Mouse (Mus musculus) MEL (cell line): ENCODE measurements around the gene Rspo1. TPM values are rescaled to one million over a fixed set of nuclear protein-coding genes. Genes with fewer than 3 reads are reported as not detected.

Source experiments
- DNase-seq: peaks from one replicate; pipeline ENCODE4 v3.0.0; 2011; ENCODE audit warnings: low read depth, low spot score
- H3K27ac ChIP-seq: 2 replicates; pipeline ENCODE4 v1.5.1; 2012; ENCODE audit warnings: low read depth, mild to moderate bottlenecking, control low read depth, low read length, moderate library complexity; ENCODE audit not compliant: control insufficient read depth
- H3K27me3 ChIP-seq, 2 experiments: fragments of 150-350 bp in 1 of 2; sonication (generic) in 1 of 2; 2 replicates each; pipeline ENCODE4 v1.6.1; 2012; ENCODE audit warnings: low read length in 2 of 2, mild to moderate bottlenecking in 2 of 2, improper control_type of control experiment in 1 of 2, moderate library complexity in 1 of 2; ENCODE audit not compliant: insufficient read depth in 2 of 2, control insufficient read depth in 1 of 2
- H3K36me3 ChIP-seq, 2 experiments: 2 replicates each; pipeline ENCODE4 v1.6.1; 2012 to 2014; ENCODE audit warnings: low read length in 2 of 2, improper control_type of control experiment in 1 of 2, inconsistent platforms in 1 of 2, mild to moderate bottlenecking in 1 of 2; ENCODE audit not compliant: insufficient read depth in 2 of 2, control insufficient read depth in 1 of 2
- H3K4me1 ChIP-seq, 2 experiments: fragments of 150-350 bp in 1 of 2; sonication (generic) in 1 of 2; 2 replicates each; pipeline ENCODE4 v1.6.1; 2012; ENCODE audit warnings: low read length in 2 of 2, improper control_type of control experiment in 1 of 2, mild to moderate bottlenecking in 1 of 2; ENCODE audit not compliant: insufficient read depth in 2 of 2, control insufficient read depth in 1 of 2
- H3K4me3 ChIP-seq, 2 experiments: fragments of 150-350 bp in 1 of 2; sonication (generic) in 1 of 2; 2 replicates each; pipeline ENCODE4 v1.5.1; 2012; ENCODE audit warnings: low read depth in 2 of 2, low read length in 2 of 2, mild to moderate bottlenecking in 2 of 2, moderate library complexity in 2 of 2, control low read depth in 1 of 2, improper control_type of control experiment in 1 of 2; ENCODE audit not compliant: control insufficient read depth in 1 of 2, insufficient read depth in 1 of 2
- H3K79me2 ChIP-seq: 2 replicates; pipeline ENCODE4 v1.6.1; 2012; ENCODE audit warnings: mild to moderate bottlenecking, low read length, moderate library complexity; ENCODE audit not compliant: control insufficient read depth, poor library complexity, insufficient read depth
- H3K9ac ChIP-seq: 2 replicates; pipeline ENCODE4 v1.6.1; 2012; ENCODE audit warnings: low read depth, mild to moderate bottlenecking, control low read depth, low read length, moderate library complexity; ENCODE audit not compliant: control insufficient read depth, poor library complexity, severe bottlenecking
- H3K9me3 ChIP-seq: fragments of 150-350 bp; sonication (generic); replicated peaks from 2 replicates; pipeline ENCODE4 v1.6.1; 2012; ENCODE audit warnings: mild to moderate bottlenecking, low read length, improper control_type of control experiment, moderate library complexity; ENCODE audit not compliant: insufficient read depth
- CHD2 ChIP-seq: IDR thresholded peaks from 2 replicates; pipeline ENCODE4 v1.6.1; 2011; ENCODE audit warnings: low read length, improper control_type of control experiment
- CTCF ChIP-seq, 3 experiments: IDR thresholded peaks in 2 of 3; conservative IDR thresholded peaks in 1 of 3; 2 replicates each; pipeline ENCODE4 v1.5.1; 2011 to 2012; ENCODE audit warnings: low read length in 3 of 3, low read depth in 2 of 3, mild to moderate bottlenecking in 2 of 3, improper control_type of control experiment in 1 of 3, inconsistent platforms in 1 of 3, mixed read lengths in 1 of 3, moderate library complexity in 1 of 3; ENCODE audit not compliant: control insufficient read depth in 1 of 3, insufficient read depth in 1 of 3, poor library complexity in 1 of 3, severe bottlenecking in 1 of 3
- E2F4 ChIP-seq: IDR thresholded peaks from 2 replicates; pipeline ENCODE4 v1.6.1; 2011; ENCODE audit warnings: low read depth, low read length, improper control_type of control experiment, borderline replicate concordance
- ELF1 ChIP-seq: IDR thresholded peaks from 2 replicates; pipeline ENCODE4 v1.6.1; 2014; ENCODE audit warnings: low read depth, mild to moderate bottlenecking, inconsistent platforms, low read length, improper control_type of control experiment, moderate library complexity
- EP300 ChIP-seq, 2 experiments: IDR thresholded peaks; 2 replicates each; pipeline ENCODE4 v1.6.1; 2011; ENCODE audit warnings: improper control_type of control experiment in 2 of 2, low read length in 2 of 2, low read depth in 1 of 2, mild to moderate bottlenecking in 1 of 2
- GABPA ChIP-seq: IDR thresholded peaks from 2 replicates; pipeline ENCODE4 v1.6.1; 2012; ENCODE audit warnings: low read depth, mild to moderate bottlenecking, inconsistent platforms, low read length, improper control_type of control experiment, moderate library complexity
- GATA1 ChIP-seq: IDR thresholded peaks from 2 replicates; pipeline ENCODE4 v1.6.1; 2011; ENCODE audit warnings: low read depth, low read length, improper control_type of control experiment
- HCFC1 ChIP-seq: IDR thresholded peaks from 2 replicates; pipeline ENCODE4 v1.6.1; 2012; ENCODE audit warnings: low read depth, mild to moderate bottlenecking, inconsistent platforms, low read length, improper control_type of control experiment, moderate library complexity
- JUND ChIP-seq: IDR thresholded peaks from 2 replicates; pipeline ENCODE4 v1.6.1; 2011; ENCODE audit warnings: low read depth, mild to moderate bottlenecking, improper control_type of control experiment, low read length
- MAFK ChIP-seq: IDR thresholded peaks from 2 replicates; pipeline ENCODE4 v1.6.1; 2011; ENCODE audit warnings: low read depth, mild to moderate bottlenecking, low read length, improper control_type of control experiment, borderline replicate concordance
- MAZ ChIP-seq: IDR thresholded peaks from 2 replicates; pipeline ENCODE4 v1.6.1; 2012; ENCODE audit warnings: low read depth, mild to moderate bottlenecking, inconsistent platforms, low read length, improper control_type of control experiment
- MEF2A ChIP-seq: IDR thresholded peaks from 2 replicates; pipeline ENCODE4 v1.6.1; 2014; ENCODE audit warnings: low read depth, mild to moderate bottlenecking, inconsistent platforms, low read length, improper control_type of control experiment; ENCODE audit not compliant: poor library complexity, insufficient replicate concordance, severe bottlenecking; ENCODE audit errors: extremely low read depth
- MXI1 ChIP-seq: IDR thresholded peaks from 2 replicates; pipeline ENCODE4 v1.6.1; 2011; ENCODE audit warnings: mild to moderate bottlenecking, low read depth, low read length, improper control_type of control experiment
- MYB ChIP-seq: IDR thresholded peaks from 2 replicates; pipeline ENCODE4 v1.6.1; 2011; ENCODE audit warnings: mild to moderate bottlenecking, low read depth, low read length, improper control_type of control experiment
- NELFE ChIP-seq: IDR thresholded peaks from 2 replicates; pipeline ENCODE4 v1.6.1; 2011; ENCODE audit warnings: low read depth, low read length, improper control_type of control experiment
- NRF1 ChIP-seq: IDR thresholded peaks from 2 replicates; pipeline ENCODE4 v1.6.1; 2014; ENCODE audit warnings: low read depth, mild to moderate bottlenecking, inconsistent platforms, low read length, improper control_type of control experiment, moderate library complexity; ENCODE audit not compliant: poor library complexity, insufficient read depth, severe bottlenecking
- POLR2A ChIP-seq, 2 experiments: IDR thresholded peaks; 2 replicates each; pipeline ENCODE4 v1.6.1; 2011 to 2012; ENCODE audit warnings: low read length in 2 of 2, mild to moderate bottlenecking in 2 of 2, control low read depth in 1 of 2, improper control_type of control experiment in 1 of 2, low read depth in 1 of 2, moderate library complexity in 1 of 2; ENCODE audit not compliant: control insufficient read depth in 1 of 2, insufficient read depth in 1 of 2, poor library complexity in 1 of 2
- POLR2AphosphoS5 ChIP-seq: IDR thresholded peaks from 2 replicates; pipeline ENCODE4 v1.6.1; 2012; ENCODE audit warnings: low read depth, borderline replicate concordance, mild to moderate bottlenecking, inconsistent platforms, low read length, moderate library complexity, mixed read lengths
- RAD21 ChIP-seq: IDR thresholded peaks from 2 replicates; pipeline ENCODE4 v1.6.1; 2011; ENCODE audit warnings: mild to moderate bottlenecking, low read depth, low read length, improper control_type of control experiment
- RCOR1 ChIP-seq: IDR thresholded peaks from 2 replicates; pipeline ENCODE4 v1.6.1; 2012; ENCODE audit warnings: low read depth, mild to moderate bottlenecking, inconsistent platforms, low read length, improper control_type of control experiment
- SMC3 ChIP-seq: IDR thresholded peaks from 2 replicates; pipeline ENCODE4 v1.6.1; 2011; ENCODE audit warnings: low read depth, low read length, improper control_type of control experiment
- TAL1 ChIP-seq: IDR thresholded peaks from 2 replicates; pipeline ENCODE4 v1.6.1; 2012; ENCODE audit warnings: mild to moderate bottlenecking, inconsistent platforms, low read length, moderate library complexity, mixed read lengths
- TCF12 ChIP-seq: IDR thresholded peaks from 2 replicates; pipeline ENCODE4 v1.6.1; 2014; ENCODE audit warnings: low read depth, mild to moderate bottlenecking, inconsistent platforms, low read length, improper control_type of control experiment, moderate library complexity
- UBTF ChIP-seq: IDR thresholded peaks from 2 replicates; pipeline ENCODE4 v1.6.1; 2012; ENCODE audit warnings: low read depth, mild to moderate bottlenecking, inconsistent platforms, low read length, improper control_type of control experiment, moderate library complexity, borderline replicate concordance; ENCODE audit not compliant: insufficient read depth
- USF1 ChIP-seq: IDR thresholded peaks from 2 replicates; pipeline ENCODE4 v1.6.1; 2014; ENCODE audit warnings: low read depth, mild to moderate bottlenecking, inconsistent platforms, low read length, improper control_type of control experiment, moderate library complexity
- USF2 ChIP-seq, 2 experiments: IDR thresholded peaks; 2 replicates each; pipeline ENCODE4 v1.6.1; 2011 to 2012; ENCODE audit warnings: improper control_type of control experiment in 2 of 2, low read length in 2 of 2, borderline replicate concordance in 1 of 2, inconsistent platforms in 1 of 2, low read depth in 1 of 2, mild to moderate bottlenecking in 1 of 2; ENCODE audit not compliant: insufficient read depth in 1 of 2
- ZC3H11A ChIP-seq: IDR thresholded peaks from 2 replicates; pipeline ENCODE4 v1.6.1; 2012; ENCODE audit warnings: low read depth, mild to moderate bottlenecking, inconsistent platforms, low read length, improper control_type of control experiment
- ZKSCAN1 ChIP-seq: IDR thresholded peaks from 2 replicates; pipeline ENCODE4 v1.6.1; 2012; ENCODE audit warnings: low read depth, mild to moderate bottlenecking, inconsistent platforms, low read length, improper control_type of control experiment, moderate library complexity
- polyA plus RNA-seq, 2 experiments: library from polyadenylated mRNA; stranded (reverse) in 1 of 2; unstranded in 1 of 2; fragments of >175 nt in 1 of 2; fragments of >200 nt in 1 of 2; gene quantifications; 2 replicates each; pipeline versions ENCODE4 v1.2.1 to v1.2.4; 2012; ENCODE audit warnings: low replicate concordance in 2 of 2, low read depth in 1 of 2; ENCODE audit not compliant: insufficient read length in 2 of 2, insufficient read depth in 1 of 2, missing spikeins in 1 of 2
- total RNA-seq: library from RNA; depleted of rRNA; stranded (reverse); fragments of 300-350 nt; gene quantifications from 2 replicates; pipeline ENCODE4 v1.2.3, GENCODE M21; 2012

The Rspo1 gene
- total and polyA plus RNA-seq, 3 experiments = not detected

DNA sequence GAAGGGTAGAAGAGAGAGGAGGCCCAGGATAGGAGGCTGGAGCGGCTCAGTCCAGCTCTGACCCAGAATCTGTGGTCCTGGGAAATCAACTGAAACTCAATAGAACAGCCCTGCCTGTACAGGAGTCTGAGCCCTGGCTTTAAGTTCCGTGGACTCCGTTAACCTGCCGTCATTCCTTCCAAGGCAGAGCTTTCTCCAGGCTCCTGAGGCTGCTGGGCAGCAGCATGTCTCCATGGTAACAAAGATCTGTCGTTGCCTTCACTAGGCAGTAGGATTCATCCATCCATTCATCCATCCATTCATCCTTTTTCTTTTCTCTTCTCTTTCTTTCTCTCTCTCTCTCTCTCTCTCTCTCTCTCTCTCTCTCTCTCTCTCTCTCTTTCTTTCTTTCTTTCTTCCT, 15.6 kb upstream of the Rspo1 start:
- Histone ChIP-seq H3K36me3 (no peaks in the 10 kb centered on the region), H3K9ac (no peak overlapping the region), H3K4me1 (no peaks in the 10 kb centered on the region), H3K4me3 (no peak overlapping the region), H3K9me3 (no peaks in the 10 kb centered on the region), H3K27me3 (no peaks in the 10 kb centered on the region), H3K27ac (no peak overlapping the region), H3K79me2 (no peaks in the 10 kb centered on the region)
- TF ChIP-seq HCFC1 (no peak), MAZ (no peak), MXI1 (no peak), RCOR1 (no peak), CTCF (IDR thresholded peaks at IDR 0.05 in 2 of 3, conservative IDR thresholded peaks at IDR 0.05 in 1 of 3; ENCODE audit: control insufficient read depth in 1 of 3, insufficient read depth in 1 of 3, low read depth in 2 of 3, low read length in 3 of 3, poor library complexity in 1 of 3, severe bottlenecking in 1 of 3) (no peak), NRF1 (no peak), MEF2A (no peak), GATA1 (no peak), USF1 (no peak), JUND (no peak), POLR2A (IDR thresholded peaks at IDR 0.05; ENCODE audit: control insufficient read depth in 1 of 2, insufficient read depth in 1 of 2, low read depth in 1 of 2, low read length in 2 of 2, poor library complexity in 1 of 2) (no peak), GABPA (no peak), MAFK (no peak), MYB (no peak), NELFE (no peak)
- no peak for DNase-seq

DNA sequence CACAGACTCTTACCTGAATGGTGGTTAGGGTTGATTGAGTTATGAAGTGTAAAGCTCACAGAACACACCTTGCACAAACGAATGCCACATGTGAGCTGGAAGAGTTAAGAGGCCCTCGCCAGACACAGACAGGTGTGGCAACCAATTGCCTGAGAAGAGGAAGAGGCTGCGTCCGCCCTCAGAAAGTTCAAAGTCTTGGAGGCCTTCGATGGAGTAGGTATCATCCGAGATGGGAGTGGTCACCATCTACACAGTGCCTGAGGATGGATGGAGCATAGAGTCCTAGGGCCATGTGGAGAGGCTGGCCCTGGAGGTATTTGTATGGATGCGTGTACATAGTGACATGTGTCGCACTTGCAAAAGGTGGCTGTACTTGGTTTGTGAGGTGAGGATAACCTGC, 15.1 kb upstream of the Rspo1 start:
- TF ChIP-seq MXI1 (no peak), NELFE (no peak), E2F4 (no peak), USF2 (IDR thresholded peaks at IDR 0.05; ENCODE audit: borderline replicate concordance in 1 of 2, insufficient read depth in 1 of 2, low read depth in 1 of 2, low read length in 2 of 2) (no peak), USF1 (no peak), POLR2AphosphoS5 (no peak), UBTF (no peak), TCF12 (no peak), ELF1 (no peak), SMC3 (no peak), RAD21 (no peak), TAL1 (no peak), CTCF (IDR thresholded peaks at IDR 0.05 in 2 of 3, conservative IDR thresholded peaks at IDR 0.05 in 1 of 3; ENCODE audit: control insufficient read depth in 1 of 3, insufficient read depth in 1 of 3, low read depth in 2 of 3, low read length in 3 of 3, poor library complexity in 1 of 3, severe bottlenecking in 1 of 3) (no peak), EP300 (IDR thresholded peaks at IDR 0.05; ENCODE audit: low read depth in 1 of 2, low read length in 2 of 2) (no peak), ZC3H11A (no peak), CHD2 (no peak), GATA1 (no peak), MEF2A (no peak), ZKSCAN1 (no peak)
- H3K4me1 ChIP-seq = no peaks in the 10 kb centered on the region
- H3K36me3 ChIP-seq = no peaks in the 10 kb centered on the region
- no peak overlapping the region for H3K9ac ChIP-seq
- no peak overlapping the region for H3K27ac ChIP-seq
- no peak for DNase-seq
- H3K9me3 ChIP-seq = no peaks in the 10 kb centered on the region
- no peaks in the 10 kb centered on the region for H3K27me3 ChIP-seq
- no peak overlapping the region for H3K4me3 ChIP-seq
- no peaks in the 10 kb centered on the region for H3K79me2 ChIP-seq
